Mouse (Mus musculus) heart, adult 8-10 months (tissue): Measurements from ENCODE around the gene Btg1-ps2. TPM values are rescaled to one million over a fixed set of nuclear protein-coding genes. Genes with fewer than 3 reads are reported as not detected.
A peak's percentile ranks its signal among the peaks of the same experiment; 100 is the strongest.
"Not testable (repeated sequence)": the region's sequence is repeated elsewhere in the genome, so short reads cannot be mapped to it uniquely, and the experiment has no call there.

Experiments used
- DNase-seq: peaks from one replicate; pipeline ENCODE4 v3.0.0; 2022; ENCODE audit warnings: low spot score
- total RNA-seq, 4 experiments: library from RNA; stranded (reverse); gene quantifications; 2 replicates each; pipeline ENCODE4 v1.2.4; 2022

Gene Btg1-ps2
- not detected for total RNA-seq

DNA sequence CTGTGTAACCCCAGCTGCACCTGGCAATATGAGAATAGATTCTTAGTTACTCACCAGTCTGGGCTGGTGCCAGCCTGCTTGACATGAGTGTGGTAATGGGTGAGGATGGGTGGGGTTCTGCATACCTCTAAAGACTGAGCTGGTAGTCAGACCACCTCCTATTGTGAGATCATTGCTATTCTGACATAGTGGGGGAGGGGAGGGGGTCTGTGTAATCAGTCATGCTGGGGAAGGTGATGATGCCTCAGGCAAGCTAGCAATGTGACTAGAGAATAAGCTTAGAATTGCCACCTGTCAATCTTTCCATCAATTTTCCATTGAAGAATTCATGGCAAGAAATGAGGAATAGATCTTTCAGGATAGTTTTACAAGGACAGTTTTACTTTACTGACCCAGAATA lies at the start of gene Btg1-ps2:
TSS of gene Btg1-ps2 (minus strand) at position 101 of the 400 bp plus-strand sequence.
- DNase-seq = not testable (repeated sequence)

DNA sequence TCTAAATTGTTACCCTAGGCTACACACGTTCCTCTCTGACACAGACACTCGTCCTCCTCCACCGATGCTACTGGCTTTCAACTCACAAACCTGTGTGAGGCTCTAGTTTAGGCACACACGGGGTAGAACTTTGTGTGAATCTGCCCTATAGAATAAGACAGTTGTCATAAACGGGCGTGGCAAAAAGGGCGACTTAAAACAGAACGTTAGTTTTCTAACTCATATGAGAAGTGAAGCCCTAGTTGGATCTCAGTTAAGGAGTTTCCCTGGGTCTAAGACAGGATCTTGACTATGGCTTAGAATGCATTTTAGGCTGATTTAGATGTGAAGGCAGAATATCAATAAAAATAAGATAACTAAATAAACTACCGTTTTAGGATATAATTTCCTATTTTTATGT lies 42.1 kb upstream of the Btg1-ps2 start, which contains the start of gene Rhox11:
TSS of gene Rhox11 (minus strand) at position 101 of the 400 bp plus-strand sequence.
- DNase-seq = no peak

DNA sequence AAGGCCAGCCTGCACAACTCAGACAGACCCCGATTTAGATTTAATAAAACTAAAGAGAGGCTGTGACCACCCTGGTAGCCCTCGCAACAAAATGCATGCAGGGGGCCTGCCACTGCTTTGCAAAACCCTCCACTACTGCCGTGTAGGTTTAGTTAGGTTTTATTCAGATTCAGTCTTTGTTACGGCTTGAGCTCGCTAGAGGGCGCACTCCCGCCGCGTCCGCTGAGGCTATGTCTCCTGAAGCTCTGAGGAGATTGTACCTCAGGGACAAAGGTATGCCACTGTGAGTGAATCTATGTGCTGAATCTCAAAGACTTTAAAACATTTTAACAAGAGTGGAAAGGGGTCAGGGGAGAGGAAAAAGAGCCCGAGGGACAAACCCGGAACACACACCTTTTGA lies 41.3 kb upstream of the Btg1-ps2 start:
- peak; percentile 1 for DNase-seq

DNA sequence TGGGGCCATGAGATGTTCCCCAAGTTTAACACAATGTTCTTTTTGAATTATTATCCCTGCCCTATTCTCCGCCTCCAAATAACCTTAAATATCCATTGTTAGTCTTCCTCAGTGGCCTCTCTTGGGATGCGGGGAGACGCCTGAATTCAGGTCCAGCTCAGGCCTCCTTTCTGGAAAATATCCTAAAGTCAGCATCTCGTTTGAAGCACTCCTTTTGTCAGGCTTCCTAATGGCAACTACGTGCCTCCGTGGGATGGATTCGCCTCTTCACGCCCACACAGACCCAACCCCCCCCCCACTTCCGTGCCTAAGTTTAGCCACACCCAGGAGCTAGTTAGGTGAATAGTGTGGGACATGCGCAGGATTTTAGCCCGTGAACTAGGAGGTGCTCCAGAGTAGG lies 23.3 kb upstream of the Btg1-ps2 start, which contains the start of gene Rhox10:
TSS of gene Rhox10 (plus strand) at position 301 of the 400 bp plus-strand sequence.
- DNase-seq = no peak

DNA sequence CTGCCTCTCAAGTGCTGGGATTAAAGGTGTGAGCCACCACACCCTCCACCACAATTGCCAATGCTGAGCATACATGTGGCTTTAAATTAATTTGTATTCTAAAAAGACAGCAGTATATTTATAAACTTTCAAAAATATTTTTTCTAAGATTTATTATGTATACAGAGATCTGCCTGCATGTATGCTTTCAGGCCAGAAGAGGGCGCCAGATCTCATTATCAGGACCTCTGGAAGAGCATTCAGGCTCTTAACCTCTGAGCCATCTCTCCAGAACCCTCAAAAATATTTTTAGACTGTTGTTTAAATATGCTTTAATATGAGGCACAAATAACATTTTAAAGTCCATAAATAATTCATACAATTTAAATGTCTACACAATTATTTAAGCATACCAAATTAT lies 18.6 kb upstream of the Btg1-ps2 start:
- no peak for DNase-seq

DNA sequence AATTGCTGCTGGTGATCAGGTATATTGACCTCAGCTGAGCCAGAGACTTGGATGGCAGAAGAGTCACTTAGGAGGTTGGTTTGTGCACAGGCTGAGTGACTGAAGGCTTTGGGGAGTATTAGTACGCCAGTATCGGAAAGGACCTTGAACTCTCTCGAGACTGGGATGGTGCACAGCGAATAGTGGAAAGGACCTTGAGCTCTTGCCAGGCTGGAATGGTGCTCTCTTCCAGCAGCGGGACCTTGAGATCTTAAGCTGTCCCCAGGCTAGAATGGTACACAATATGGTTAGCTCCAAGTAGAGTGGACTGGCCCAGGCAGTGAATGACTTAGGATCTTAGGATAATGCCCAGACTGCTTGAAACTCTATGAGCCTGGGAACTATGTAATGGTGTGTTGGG lies 3.2 kb downstream of the Btg1-ps2 start:
- DNase-seq = no peak

DNA sequence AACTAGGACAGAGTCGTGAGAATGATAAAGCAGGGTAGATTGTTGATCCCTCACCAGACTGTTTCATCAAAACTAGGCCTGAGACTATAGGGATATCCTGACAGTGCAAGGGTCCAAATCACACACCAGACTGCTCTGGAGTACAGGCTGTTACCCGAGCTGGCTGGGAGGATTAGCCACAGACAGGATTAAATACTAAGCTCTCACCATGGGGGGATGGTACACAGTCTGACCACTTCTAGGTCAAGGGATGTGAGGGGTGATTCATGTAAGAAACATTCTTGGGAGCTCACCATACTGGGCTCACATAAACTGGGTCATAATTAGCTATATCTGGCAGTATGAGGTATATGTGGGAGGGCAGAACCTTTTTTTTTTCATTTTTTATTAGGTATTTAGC lies 9.1 kb downstream of the Btg1-ps2 start:
- DNase-seq = no peak

DNA sequence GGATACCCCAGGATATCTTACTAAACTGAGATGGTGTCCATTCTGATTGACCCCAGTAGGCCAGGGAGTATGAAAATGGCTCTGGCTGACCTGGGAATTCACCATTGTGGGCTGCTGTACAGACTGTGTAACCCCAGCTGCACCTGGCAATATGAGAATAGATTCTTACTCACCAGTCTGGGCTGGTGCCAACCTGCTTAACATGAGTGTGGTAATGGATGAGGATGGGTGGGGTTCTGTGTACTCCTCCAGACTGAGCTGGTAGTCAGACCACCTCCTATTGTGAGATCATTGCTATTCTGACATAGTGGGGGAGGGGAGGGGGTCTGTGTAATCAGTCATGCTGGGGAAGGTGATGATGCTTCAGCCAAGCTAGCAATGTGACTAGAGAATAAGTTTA lies 24.3 kb downstream of the Btg1-ps2 start, which contains the start of gene Btg1-ps1:
TSS of gene Btg1-ps1 (minus strand) at position 219 of the 400 bp plus-strand sequence.
- not testable (repeated sequence) for DNase-seq

DNA sequence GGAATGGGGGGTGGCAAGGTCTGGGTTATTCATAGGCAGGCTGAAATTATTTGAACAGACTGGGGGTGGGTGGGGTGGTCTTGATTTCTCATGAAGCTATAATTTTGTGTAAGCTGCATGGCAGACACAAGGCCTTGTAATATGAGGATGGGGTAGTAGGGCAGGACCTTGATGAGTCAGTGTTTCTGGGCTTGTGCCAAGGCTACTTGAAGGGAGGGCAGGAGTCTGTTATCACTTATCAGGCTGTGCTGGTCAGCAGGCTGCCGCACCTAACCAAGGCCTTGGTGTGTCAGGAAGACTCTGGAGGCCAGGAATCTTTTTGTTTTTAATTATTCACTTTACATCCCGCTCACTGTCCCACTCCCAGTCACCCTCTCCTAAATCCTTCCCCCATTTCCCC lies 34.2 kb downstream of the Btg1-ps2 start:
- DNase-seq = no peak

Other genes starting within 250 kb of the Btg1-ps2 start
- gene Rhox5, start 238.3 kb downstream of the Btg1-ps2 start, total RNA-seq = 1 to 10 TPM in 3 of 4 experiments, under 1 TPM in 1; 0.60 to 3.8 (median 1.6) TPM
- gene Rhox6, start 216.2 kb downstream of the Btg1-ps2 start, total RNA-seq = not detected
- not detected for gene Rhox7a, start 211.4 kb downstream of the Btg1-ps2 start, total RNA-seq
- not detected for gene Rhox8, start 164.2 kb downstream of the Btg1-ps2 start, total RNA-seq
- gene Rhox7b, start 145.9 kb downstream of the Btg1-ps2 start, total RNA-seq = not detected
- gene Rhox9, start 141.3 kb downstream of the Btg1-ps2 start, total RNA-seq = not detected
- gene Btg1-ps1, start 24.3 kb downstream of the Btg1-ps2 start, total RNA-seq = not detected
- gene Rhox10, start 23.4 kb upstream of the Btg1-ps2 start, total RNA-seq = not detected
- not detected for gene Rhox11, start 42.0 kb upstream of the Btg1-ps2 start, total RNA-seq
- not detected for gene Rhox12, start 67.8 kb upstream of the Btg1-ps2 start, total RNA-seq
- gene Rhox13, start 78.1 kb upstream of the Btg1-ps2 start, total RNA-seq = not detected
- 10 to 100 TPM in 2 of 4 experiments, 1 to 10 TPM in 2; 8.6 to 10.7 (median 10.1) TPM for gene Zbtb33, start 146.7 kb upstream of the Btg1-ps2 start, total RNA-seq
- 1 to 10 TPM in 1 of 4 experiments, under 1 TPM in 3; 0.63 to 1.5 (median 0.72) TPM for gene Tmem255a, start 209.3 kb upstream of the Btg1-ps2 start, total RNA-seq